Mouse (Mus musculus) gonadal fat pad, adult 2 months (tissue): ENCODE results near the gene Irf7. TPM values are rescaled to one million over a fixed set of nuclear protein-coding genes. Genes with fewer than 3 reads are reported as not detected.
A peak's percentile ranks its signal among the peaks of the same experiment; 100 is the strongest.
"Not testable (repeated sequence)": the region's sequence is repeated elsewhere in the genome, so short reads cannot be mapped to it uniquely, and the experiment has no call there.

ENCODE experiments used
- DNase-seq: peaks from one replicate; pipeline ENCODE4 v3.0.0-alpha.2; 2012; ENCODE audit warnings: low read depth
- polyA plus RNA-seq: library from polyadenylated mRNA; depleted of rRNA; stranded (reverse); fragments of >200 nt; gene quantifications from 2 replicates; pipeline ENCODE4 v1.2.3, GENCODE M21; 2012

The Irf7 gene
- polyA plus RNA-seq, 1 experiment, result 59.7 TPM

DNA sequence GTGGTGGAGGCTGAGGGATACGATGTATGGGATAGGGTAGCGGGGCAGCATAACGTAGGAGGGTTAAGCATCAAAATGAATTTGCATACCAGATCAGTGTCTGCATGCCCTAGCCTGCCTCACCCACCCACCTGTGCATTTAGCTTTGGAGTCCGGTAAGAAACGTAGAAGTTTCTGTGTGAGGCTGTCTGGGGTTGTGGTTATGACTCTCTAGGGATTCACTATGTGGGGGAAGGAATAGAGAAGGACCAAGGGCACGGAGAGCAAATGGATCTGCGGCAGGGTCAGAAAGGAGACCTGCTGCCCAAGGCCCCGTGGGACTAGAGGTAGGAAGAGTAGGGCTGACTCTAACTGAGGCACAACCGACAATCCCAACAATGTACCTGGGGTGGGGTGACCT, 9.1 kb upstream of the Irf7 start:
- no peak for DNase-seq

DNA sequence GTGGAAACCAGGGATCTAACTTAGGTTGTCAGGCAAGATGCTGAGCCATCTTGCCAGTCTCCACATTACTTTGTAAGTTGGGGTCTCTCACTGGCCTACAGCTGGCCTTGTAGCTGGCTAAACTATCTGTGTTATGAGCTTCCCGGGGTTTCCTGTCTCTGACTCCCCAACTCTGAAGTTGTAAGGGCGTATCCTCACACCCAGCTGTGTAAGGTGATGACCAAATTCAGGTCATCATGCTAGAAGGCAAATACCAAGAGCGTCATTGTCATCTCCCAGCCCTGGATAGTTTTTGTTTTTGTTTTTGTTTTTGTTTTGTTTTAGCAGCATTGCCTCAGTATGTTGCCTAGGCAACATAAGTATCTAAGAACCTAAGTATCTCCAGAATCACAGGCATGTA, 4.3 kb upstream of the Irf7 start:
- no peak for DNase-seq

DNA sequence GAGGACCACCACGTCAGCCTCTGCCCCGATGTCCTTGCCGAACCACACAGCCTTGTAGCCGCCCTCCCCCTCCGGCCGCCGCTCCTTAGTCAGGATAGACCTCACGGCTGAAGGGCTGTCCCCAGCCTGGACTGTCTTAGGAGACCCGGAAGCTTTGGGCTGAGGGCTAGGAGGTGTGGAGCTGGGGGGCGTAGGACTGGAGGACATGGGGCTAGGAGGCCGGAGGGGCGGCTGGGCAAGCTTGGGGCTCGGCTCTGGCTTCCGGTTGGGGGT, 2.9 kb upstream of the Irf7 start:
- no peak for DNase-seq

DNA sequence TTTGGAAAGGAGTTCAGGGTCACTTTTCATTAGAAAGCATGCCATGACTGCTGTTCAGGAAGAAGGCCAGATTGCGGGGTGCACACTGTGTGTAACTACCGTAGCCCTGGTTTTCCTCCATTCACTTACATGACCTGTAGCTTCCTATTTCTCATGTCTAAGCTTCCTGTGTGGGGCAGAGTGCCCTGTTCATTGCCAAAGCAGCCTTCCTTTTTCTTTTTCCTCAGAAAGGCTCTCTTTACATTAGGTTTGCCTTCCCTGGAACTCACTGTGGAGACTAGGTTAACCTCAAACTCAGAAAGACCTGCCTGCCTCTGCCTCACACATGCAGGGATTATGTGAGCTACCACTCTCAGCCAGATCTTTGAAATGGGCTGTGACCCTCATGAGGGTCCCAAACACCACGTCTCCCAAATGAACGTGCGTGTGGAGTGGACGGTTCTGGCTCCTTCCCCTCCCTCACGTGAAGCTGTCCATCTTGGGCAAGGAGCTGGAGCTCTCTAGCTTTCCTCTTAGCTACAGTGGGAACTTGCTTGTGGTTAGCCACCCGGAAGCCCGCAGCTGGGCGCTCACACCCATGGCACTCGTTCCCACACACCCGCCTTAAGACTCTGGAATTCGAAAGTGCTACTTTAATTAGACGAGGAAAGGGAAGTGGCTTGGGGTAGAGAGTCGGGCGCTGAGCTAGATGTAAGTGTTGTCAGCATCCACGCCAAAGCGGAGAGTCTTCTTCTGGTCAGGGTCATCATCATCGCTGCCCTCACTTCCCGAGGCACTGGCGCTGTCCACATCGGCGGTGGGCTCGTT, 2.4 kb upstream of the Irf7 start:
- no peak for DNase-seq

DNA sequence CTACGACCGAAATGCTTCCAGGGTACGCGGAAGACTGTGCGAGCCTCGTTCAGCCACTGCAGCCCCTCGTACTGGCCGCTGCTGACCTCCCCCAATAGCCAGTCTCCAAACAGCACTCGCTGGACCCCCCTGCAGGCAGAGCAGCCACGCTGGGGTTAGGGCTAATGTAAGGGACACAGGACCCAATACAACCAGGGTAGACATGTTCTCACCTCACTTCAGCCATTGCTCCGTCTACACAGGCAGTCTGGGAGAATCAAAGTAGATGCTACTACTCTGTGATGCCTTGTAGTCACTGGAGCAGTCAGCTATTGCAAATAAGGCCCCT, 906 bp downstream of the Irf7 start:
- no peak for DNase-seq

DNA sequence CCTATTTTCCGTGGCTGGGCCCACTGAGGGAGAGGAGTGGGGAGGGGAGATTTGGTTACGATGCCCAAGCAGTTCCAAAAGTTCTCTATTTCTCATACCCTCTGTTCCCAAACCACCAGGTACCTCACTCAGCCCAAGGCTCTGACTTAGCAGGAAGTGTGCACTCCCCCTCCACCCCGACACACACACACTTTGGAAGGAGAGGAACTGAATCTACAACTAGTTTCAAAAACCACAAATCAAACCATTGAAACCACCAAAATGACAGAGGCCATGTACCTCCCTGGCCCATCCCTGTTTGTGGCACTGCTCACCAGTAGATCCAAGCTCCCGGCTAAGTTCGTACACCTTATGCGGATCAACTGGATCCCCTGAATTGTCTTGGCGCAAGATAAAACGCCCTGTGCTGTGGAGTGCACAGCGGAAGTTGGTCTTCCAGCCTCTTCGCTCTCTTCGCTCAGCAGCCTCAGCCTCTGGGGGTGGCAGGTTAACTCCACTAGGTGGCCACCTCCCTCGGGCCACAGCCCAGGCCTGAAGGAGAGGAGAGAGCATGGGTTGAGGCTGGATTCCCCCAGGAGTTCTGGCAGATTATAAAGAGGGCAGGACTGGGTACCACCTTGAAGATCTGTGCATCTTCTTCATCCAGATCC, 1.4 kb downstream of the Irf7 start:
- DNase-seq, result no peak

DNA sequence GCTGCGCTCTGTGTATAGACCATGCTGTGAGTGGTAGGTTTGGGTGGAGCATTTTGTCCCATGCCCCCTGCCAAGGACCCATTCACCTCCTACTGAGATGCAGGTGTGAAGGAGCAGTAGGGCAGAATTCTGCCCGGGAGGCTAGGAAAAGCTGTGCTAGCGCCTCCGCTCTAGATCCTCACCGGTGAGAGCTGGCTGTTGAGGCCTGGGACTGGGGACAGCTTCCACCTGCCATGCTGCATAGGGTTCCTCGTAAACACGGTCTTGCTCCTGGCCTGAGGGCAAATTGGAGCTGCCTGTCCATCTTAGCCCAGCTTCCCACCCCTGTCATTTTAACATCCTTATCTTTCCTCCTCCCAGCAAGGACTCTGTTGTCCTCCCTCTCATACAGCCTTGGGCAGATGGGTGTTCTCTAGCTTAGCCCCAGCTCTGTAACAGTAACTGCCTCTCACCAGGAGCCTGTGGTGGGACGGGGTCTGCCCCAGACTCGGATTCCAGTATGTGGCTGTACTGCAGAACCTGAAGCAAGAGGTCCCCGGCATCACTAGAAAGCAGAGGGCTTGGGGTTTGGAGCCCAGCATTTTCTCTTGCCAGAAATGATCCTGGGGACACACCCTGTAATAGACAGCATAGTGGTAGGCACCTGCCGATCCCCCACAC, 2.1 kb downstream of the Irf7 start:
- no peak for DNase-seq

DNA sequence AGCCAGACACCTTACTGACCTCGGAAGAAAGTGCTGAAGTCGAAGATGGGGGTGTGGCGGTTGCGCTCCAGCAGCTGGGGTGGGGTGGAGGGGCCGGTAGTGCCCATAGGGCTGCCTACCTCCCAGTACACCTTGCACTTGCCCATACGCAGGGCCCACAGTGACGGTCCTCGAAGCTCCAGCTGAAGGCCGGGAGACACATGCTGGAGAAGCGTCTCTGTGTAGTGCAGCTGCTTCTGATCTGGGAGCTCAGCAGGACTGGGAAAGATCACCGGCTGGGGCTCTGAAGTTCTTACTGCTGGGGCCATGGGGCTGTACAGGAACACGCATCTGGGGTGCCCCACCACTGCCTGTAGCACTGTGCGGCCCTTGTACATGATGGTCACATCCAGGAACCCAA, 2.6 kb downstream of the Irf7 start:
- no peak for DNase-seq

DNA sequence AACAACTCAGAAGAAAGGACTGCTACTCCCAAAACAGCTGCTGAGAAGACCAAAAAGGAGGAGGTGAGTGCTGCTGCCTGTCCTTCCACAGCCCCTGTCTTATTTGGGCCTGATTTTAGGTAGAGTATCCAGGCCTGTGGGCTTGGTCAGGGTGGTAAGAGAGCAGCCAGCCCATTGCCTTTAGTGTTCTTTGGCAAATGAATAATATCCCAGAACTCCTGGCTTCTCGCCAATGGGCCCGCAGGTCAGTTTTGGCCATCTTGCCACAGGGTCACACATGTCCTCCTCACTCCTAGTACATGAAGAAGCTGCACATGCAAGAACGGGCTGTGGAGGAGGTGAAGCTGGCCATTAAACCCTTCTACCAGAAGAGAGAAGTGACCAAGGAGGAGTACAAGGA, 4.8 kb downstream of the Irf7 start:
- no peak for DNase-seq

DNA sequence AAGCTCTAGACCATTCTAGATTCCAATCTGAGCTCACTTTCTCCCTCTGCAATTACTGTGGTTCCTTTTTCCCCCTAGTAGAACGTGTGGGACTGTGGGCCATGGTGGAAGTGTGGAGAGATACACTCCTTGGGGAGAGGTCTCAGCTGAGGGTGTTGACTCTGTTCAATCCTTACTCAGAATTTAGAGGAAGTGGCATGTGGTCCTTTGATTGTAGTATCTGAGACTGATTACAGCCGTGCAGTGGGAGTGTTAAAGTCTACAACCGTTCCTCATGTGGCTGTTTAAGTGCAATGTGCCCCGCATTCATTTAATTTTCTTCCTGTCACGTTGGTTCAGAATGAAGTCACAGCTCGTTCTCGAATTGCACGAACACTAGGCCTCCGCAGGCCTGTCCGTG, 10.1 kb downstream of the Irf7 start:
- no peak for DNase-seq

DNA sequence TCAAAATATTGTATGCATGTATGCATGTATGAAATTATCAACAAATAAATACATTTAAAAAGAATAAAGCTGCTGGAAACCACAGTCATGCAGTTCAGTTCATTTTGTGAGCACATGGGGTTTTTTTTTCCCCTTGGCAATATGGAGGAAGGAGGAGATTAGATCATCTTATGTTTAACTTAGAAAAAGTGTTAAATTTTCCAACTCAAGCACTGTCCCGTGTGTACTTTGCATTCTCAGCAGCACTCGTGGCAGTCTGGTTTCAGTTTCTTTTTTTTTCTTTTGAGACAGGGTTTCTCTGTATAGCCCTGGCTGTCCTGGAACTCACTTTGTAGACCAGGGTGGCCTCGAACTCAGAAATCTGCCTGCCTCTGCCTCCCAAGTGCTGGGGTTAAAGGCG, 15.8 kb downstream of the Irf7 start:
- not testable (repeated sequence) for DNase-seq

DNA sequence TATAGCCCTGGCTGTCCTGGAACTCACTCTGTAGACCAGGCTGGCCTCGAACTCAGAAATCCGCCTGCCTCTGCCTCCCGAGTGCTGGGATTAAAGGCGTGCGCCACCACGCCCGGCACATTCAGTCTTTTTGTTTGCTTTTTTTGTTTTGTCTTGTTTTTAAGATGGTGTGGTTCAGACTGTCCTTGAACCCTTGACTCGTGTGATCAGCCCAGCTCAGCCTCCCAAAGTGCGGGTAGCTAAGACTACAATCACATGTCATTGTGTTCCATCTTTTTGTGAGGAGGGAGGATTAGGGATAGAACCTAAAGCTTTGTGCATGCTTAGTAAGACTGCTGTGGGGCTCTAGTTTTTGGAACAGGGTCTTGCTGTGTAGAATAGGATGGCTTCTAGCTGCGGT, 34.7 kb downstream of the Irf7 start:
- DNase-seq, result no peak

DNA sequence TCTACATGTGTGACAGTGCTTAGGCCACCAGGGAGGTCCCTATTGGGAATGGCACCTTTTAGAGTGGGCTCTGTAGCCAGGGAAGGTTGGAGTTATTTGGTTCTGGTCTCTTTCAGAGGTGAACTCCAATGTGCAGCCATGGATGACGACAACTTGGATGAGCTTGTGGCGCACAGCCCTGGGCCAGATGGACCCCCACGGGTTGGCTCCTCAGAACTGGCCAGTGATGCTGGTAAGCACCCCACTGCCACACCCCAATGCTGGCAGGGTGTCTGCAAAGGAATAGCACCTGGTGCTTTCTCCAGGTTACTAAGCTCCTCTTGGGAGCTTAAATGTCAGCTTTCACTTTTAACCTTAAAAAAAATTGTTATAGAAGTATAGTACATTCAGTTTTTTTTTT, 35.2 kb downstream of the Irf7 start:
- DNase-seq, result no peak

DNA sequence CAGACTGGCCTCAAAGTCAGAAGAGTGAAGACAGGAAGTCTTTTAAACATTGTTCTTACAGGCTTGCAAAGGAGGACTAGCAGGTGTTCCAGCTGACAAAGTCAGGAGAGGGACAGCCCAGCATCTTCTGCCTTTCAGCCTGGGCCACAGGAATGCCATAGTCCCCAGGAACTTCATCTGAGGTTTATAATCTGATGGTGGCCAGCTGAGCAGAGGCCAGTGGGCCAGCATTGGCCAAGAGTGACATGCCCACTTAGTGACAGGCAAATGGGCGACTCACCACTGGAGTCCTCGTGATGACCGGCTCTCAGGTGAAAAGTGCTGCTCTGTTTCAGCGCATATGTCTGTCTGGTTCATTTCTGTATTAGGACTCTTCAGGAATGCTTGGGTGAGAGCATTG, 35.7 kb downstream of the Irf7 start:
- no peak for DNase-seq

DNA sequence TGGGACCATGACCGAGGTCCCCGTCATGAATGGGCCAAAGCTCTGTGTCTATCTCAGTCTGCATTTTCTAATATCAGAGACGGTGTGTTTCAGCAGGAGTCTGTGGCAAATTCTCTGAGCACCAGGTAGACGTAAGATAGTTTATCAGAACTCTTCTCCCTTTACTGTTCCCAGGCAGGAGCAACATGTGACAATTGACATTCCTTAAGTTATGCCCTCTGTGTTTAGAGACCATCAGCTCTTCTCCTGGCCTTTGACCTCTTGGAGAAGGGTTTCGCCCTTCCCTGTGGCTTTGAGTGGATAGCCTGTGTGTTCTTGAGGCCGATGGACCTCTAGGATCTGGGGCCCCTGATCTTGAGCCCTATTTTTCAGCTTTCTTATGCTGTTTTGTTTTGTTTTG, 36.6 kb downstream of the Irf7 start:
- no peak for DNase-seq

DNA sequence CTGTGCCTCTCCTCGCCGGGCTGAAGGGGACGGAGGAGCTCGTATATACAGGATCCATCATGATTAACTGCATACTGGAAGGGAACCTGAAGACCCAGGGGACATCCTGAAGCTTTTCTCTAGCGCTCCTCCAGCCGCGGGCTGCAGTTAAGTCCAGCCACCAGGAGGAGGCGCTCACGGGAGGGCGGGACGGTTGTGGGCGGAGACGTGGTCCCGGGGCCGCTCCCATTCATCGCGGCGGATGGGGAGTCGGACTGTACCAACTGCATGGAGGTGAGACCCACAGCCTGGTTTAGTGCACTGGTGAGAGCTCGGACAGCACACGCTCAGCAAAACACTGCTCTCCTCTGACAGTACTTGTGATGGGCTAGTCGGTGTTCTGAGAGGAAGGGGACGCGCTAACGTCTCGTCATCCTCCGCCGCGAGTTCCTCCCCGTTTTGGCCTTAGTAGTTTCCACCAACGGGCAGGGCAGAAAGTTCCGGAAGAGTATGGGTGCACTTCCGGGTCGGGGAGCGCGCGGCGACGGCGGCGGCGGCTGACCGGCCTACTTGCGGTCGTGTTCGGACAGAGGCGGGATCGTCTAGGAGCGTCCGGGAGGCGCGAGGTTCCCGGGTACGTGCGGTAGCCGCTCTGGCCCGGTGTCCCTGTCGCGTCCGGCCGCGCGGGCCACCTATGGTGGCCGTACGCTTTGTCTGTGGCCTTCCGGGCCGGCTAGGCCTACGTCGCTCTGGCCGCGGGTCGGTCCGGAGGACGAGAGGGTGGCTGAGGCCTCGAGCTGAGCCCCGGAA, 37.8 kb downstream of the Irf7 start, which contains the start of gene Phrf1:
Gene Phrf1, plus strand, starts transcription at position 506 of the 789 bp plus-strand sequence.
- no peak for DNase-seq

DNA sequence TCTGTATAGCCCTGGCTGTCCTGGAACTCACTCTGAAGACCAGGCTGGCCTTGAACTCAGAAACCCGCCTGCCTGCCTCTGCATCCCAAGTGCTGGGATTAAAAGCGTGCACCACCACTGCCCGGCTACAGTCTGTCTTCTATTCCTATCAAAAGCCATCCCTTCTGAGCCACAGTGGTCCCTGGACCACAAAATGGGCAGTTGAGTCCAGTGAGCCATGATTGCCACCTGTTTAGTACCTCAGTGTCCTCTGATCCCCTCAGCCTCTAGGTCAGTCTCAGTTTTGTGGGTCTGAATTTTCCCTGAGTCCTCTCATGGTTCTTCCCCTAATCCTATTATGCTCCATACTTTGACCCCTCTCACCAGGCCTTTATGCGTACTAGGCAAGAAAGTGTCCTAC, 38.5 kb downstream of the Irf7 start:
- DNase-seq, result no peak

DNA sequence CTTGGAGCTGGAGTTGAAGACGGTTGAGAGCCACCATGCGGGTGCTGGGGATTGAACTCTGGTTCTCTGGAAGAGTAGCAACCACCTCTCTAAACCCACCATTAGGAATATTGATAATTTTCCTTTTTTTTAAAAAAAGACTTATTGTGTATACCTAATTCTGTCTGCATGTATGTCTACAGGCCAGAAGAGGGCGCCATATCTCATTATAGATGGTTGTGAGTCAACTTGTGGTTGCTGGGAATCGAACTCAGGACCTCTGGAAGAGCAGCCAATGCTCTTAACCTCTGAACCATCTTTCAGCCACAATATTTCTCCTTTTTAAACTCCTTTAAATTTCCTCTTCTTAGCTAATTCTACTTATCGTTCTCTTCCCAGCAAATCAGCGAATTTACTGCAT, 39.7 kb downstream of the Irf7 start:
- DNase-seq, result no peak

DNA sequence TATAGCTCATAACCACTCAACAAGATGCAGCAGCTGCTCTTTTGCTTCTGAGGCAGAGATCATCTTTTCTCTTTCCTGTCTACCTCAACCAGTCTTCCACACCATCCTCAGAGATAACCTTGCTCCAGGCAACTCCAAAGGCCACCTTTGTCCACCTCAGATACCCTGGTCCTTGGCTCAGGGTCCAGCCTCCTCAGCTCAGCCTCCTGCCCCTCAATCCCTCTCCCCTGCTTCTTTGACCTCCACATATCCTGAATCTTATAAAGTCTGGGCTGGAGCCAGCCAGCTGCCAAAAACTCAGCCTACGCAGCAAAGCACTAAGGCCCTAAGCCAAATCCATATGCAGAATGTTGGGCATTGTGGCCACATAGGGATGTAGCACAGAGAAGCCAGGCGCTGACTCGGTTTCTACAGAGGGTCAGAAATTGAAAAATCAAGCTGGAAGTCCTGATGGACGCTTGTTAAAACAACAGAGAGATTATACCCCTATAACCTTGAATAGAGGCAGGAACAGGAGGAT, 43.5 kb downstream of the Irf7 start:
- no peak for DNase-seq

DNA sequence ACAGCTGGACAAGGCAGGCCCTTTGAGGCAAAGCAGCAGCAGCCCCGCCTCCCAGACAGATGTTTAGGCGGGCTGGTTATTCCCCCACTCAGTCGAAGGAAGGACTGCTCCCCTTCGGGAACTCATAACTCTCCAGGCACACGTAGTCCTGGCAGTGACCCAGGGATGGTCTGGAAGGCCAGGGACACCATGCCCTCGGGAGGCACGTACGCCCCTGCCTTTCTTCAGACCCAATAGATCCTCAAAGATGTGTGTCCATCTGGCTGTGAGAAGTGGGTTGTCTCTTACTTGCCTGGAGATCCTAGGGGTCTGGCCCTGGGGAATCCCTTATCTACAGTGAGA, 44.2 kb downstream of the Irf7 start:
- no peak for DNase-seq

DNA sequence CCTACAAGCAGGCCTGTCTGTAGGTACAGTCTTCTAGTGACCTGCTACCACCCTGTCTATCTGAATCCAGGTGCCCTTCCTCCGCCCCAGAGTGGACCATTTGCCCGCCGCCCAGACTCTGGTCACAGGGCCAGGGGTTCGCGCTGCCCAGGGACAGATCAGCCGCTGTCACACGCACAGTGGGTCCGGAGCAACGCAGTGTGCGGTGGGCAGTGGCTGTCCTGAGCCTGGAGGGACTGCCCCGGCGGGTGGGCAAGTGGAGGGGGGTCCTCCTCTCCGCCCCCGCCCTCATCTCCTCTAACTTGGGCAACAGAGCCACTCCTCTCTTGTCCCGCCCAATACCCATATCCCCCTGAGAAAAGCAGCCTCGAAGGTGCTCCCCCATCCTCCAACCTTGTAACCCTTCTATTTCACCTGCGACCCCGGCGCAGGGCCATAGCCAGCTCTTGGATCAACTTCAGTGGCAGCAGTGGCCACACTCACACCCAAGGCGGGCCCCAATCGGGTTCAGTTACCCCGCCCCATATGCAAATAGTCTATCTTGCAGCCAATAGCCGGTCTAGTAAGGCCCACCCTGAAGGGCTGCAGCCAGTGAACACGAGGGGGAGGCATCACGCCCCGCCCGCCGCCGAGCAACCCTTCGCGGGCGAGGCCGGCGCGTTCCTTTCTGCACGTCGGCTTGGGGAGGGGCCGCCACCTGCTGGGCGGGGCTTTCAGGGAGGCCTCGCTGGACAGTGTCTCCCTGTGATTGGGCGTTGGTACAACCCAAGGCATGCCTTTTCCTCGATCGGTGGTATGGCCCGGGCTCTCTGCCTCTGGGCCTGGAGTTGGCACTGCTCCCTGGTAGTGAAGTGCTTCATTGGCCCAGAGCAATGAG, 44.8 kb downstream of the Irf7 start:
- DNase-seq, result peak; percentile 71

DNA sequence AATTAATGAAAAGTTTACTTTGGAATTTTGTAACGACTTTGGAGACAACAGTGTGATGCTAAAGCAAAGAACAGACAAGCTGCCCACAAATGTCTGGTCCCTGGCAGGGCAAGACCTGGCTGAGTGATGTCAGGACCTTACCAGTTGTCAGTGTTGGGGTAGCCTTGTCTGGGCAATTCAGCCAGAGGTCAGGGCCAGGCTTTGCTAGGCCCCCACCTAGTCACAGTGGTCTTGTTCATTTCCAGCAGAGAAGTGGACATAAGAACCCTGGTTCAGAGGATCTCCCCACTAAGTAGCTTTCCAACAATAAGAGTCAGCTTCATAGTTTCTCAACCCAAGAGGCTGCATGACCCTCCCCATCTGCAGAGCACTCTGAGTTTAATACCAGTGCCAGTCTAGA, 45.9 kb downstream of the Irf7 start:
- no peak for DNase-seq
